Mouse (Mus musculus) heart, embryonic 11.5 days (tissue): ENCODE measurements around the gene Gstm2. TPM values are rescaled to one million over a fixed set of nuclear protein-coding genes. Genes with fewer than 3 reads are reported as not detected.

Experiments
- polyA plus RNA-seq: library from polyadenylated mRNA; unstranded; fragments of >200 nt; fragmentation: Nextera tagmentation; extraction: Ambion mirVana; gene quantifications from 2 replicates; pipeline ENCODE4 v1.2.1, GENCODE M21; 2014

The Gstm2 gene
- polyA plus RNA-seq, 1 experiment from 2014 or later = 57.5 TPM

Other genes starting within 250 kb of the Gstm2 start
- gene Csf1, start 226.0 kb downstream of the Gstm2 start, polyA plus RNA-seq = 10.7 and 11.0 TPM in 2 replicates
- not detected in 2 replicates for gene Eps8l3, start 109.2 kb downstream of the Gstm2 start, polyA plus RNA-seq
- 131 TPM in 2 replicates for gene Gstm5, start 90.6 kb downstream of the Gstm2 start, polyA plus RNA-seq
- gene Gstm7, start 54.6 kb downstream of the Gstm2 start, polyA plus RNA-seq = 17.2 and 20.3 TPM in 2 replicates
- 11.7 TPM in 2 replicates for gene Gstm6, start 42.7 kb downstream of the Gstm2 start, polyA plus RNA-seq
- 0.13 TPM in 1 of 2 replicates, not detected in the other for gene Gstm3, start 17.2 kb downstream of the Gstm2 start, polyA plus RNA-seq
- gene Gstm1, start 31.5 kb upstream of the Gstm2 start, polyA plus RNA-seq = 32.8 and 35.5 TPM in 2 replicates
- 14.7 and 17.7 TPM in 2 replicates for gene Gstm4, start 58.4 kb upstream of the Gstm2 start, polyA plus RNA-seq
- 30.6 and 32.1 TPM in 2 replicates for gene Ampd2, start 100.2 kb upstream of the Gstm2 start, polyA plus RNA-seq
- 1.1 and 1.3 TPM in 2 replicates for gene Gnat2, start 106.3 kb upstream of the Gstm2 start, polyA plus RNA-seq
- gene Gnai3, start 159.7 kb upstream of the Gstm2 start, polyA plus RNA-seq = 91.3 and 102 TPM in 2 replicates
- gene Gpr61, start 168.4 kb upstream of the Gstm2 start, polyA plus RNA-seq = 0.13 and 0.16 TPM in 2 replicates
- 1.3 and 1.9 TPM in 2 replicates for gene Amigo1, start 199.9 kb upstream of the Gstm2 start, polyA plus RNA-seq
- 1.7 and 2.0 TPM in 2 replicates for gene Cyb561d1, start 214.8 kb upstream of the Gstm2 start, polyA plus RNA-seq
- 7.1 and 8.4 TPM in 2 replicates for gene Atxn7l2, start 224.5 kb upstream of the Gstm2 start, polyA plus RNA-seq
- gene Sypl2, start 240.2 kb upstream of the Gstm2 start, polyA plus RNA-seq = 1.0 and 1.1 TPM in 2 replicates